Mouse (Mus musculus) neural tube, embryonic 10.5 days (tissue): Measurements from ENCODE around the gene Zfx.

ENCODE experiments used
- DNase-seq: peaks from one replicate; pipeline ENCODE4 v3.0.0-alpha.2; 2017; ENCODE audit warnings: low spot score; ENCODE audit errors: extremely low spot score

Zfx gene

DNA sequence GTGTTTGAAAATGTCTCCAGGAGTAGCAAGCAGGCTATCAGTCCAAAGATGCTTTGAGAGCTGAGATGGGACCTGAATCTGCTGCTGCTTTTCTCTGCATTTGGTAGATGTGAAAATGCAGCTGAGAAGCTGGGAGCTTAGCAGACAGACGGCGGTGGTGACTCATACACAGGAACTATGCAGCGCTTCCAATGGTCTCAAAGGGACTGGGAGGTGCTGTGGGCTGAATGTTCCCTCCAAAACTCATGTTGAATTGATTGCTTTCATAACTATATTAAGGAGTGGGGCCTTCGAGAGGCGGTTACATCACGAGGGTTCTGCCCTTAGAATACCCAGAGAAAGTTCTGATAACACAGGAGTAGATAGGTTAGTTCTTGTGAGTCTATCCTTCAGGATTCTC lies 62.3 kb downstream of the Zfx start:
- no peak for DNase-seq

DNA sequence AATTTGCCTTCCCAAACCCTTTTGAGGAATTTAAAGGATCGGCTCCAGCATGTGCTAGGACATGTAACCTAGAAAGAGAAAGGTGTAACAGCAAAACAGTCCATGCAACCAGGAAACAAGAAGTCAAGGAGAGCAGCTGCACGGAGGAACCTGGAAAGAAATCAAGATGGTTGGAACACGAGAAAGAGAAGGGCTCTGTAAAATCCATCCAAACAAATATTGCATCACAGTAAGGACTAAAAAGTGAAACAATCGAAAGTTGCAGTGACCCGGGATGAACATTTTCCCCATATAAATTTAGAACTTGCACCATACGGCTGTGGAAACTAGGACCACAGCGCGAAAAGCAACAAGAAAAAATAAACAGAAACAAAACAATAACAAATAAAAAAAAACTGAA lies 62.8 kb downstream of the Zfx start:
- DNase-seq, result no peak

DNA sequence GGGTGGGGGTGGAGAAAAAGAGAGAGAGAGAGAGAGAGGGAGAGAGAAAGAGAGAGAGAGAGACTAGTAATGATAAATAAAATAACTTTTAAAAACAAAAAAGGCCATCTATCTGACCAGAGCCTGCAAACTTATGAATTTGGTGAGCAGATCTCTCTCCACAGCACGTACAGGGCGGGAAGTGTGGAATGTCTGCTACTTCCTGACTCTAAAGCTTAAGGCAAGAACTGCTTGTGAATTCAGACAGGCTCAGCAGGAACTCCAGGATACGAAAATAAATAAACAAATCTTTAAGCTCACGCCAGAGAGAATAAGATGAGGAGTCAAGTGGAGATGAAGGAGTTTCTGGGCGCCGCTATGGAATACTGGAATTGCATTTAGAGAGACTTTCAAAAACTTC lies 64.8 kb downstream of the Zfx start:
- DNase-seq, result no peak

DNA sequence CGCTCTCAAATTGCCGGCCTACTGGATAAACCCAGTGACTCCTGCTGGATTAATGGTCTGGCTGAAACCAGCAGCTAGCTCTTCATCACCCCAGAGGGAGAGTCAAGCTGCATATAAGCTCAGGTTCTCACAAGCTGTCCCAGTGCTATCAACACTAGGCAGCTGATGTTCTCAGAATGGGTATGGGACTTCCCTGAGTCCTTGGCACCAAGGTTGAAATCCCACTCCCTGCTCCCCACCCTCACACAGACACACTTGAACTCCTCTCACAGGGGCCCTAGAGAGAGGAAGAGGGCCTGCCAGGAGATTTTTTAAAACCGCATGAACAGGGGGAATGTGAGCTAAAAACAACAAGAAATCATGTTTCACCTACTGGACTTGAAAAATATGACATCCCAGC lies 74.5 kb downstream of the Zfx start:
- DNase-seq, result no peak

DNA sequence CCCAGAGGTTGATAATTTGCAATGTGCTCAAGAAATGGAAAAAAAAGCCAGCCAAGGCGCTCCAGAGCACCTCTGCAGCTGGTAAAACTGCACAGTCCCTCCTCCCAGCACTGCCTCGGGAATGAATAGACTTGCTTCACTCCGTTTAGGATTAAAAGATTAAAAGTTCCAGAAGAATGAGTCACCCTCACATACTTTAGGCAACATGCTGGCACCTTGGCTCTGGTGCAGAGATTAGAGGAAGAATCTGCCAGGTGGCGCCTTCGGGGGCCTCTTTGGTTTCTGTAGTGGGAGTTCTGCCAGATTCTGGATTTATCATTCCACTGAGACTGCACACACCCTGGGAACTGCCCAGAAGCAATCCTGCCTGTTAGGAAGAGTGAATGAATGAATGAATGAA lies 75.5 kb downstream of the Zfx start:
- no peak for DNase-seq

DNA sequence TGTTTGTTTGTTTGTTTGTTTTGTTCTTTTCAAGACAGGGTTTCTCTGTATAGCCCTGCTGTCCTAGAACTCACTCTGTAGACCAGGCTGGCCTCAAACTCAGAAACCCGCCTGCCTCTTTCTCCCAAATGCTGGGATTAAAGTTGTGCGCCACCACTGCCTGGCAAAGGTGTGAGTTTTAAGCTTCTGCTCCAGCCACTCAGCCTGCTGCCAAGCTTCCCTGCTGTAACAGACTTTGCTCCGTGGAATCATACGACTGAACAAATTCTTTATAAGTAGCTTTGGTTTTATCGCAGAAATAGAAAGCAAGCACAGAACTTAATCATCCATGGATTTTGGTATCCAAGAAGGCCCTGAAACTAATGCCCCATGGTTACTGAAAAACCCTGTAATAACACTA lies 76.1 kb downstream of the Zfx start:
- DNase-seq, result no peak

DNA sequence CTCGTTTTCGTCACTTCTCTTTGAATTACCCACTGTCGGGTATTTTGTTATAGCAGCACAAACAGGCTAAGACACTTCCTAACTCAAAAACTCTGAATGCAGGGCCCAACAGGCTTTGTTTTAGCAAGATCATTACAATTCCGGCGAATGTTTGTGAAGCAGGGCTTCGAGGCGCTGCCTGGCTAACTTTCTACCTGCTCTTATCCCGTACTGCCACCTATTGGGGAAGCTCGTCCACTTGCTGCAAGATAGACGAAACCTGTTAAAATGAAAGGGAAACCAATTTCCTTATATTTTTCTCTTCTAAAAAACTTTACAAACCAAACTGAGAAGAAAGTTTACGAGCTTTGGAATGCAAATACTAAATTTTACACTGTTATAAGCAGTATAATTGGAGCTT lies 90.6 kb downstream of the Zfx start:
- DNase-seq, result peak; percentile 20

DNA sequence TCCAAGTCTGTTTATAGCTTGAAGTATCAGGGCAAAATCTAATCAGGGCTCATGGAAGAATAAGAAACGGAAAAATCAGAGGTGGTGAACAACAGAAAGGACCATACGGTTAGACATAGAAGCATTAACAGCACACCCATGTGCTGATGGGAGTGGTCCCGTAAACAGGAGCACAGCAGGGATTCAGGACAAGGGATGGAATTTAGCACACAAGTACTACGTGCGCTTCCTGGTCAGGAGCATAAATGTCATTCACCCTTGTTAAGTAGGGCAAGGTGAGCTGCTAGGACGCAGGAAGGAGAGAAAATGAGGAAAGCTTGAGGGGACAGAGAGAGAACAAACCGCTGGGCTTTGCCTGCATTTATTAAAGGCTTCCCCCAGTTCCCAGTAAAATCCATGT lies 93.4 kb downstream of the Zfx start:
- no peak for DNase-seq
